Comparison of ENCODE assay signal across 10 mouse cellular contexts in genomic region chr13:58443787-58444186, GRCm38 (mm10). TPM values are rescaled to one million over a fixed set of nuclear protein-coding genes. Genes with fewer than 3 reads are reported as not detected.
DNase-seq lines count a peak whose midpoint lies in the region; ATAC-seq and TF ChIP-seq lines count a peak whose summit lies in the region.
"Had no signal": no experiment of that assay in that cellular context is flagged by ENCODE, and none has a peak within 500 bp of the region (broad histone marks: within the 10 kb centered on the region; RNA-seq: fewer than 3 reads in every experiment).

No protein-coding gene starts in this region.

- H3K9me3 ChIP-seq in midbrain, embryonic 15.5 days: no peaks in the 10 kb centered on the region
- no peaks in the 10 kb centered on the region for H3K9me3 ChIP-seq in midbrain, embryonic 11.5 days (ENCODE audit: control insufficient read depth, low read length)
- H3K9me3 ChIP-seq in liver, postnatal 0 days (ENCODE audit: low read length): no peaks in the 10 kb centered on the region
- H3K9me3 ChIP-seq in hindbrain, embryonic 14.5 days (ENCODE audit: control insufficient read depth, low read length): no peaks in the 10 kb centered on the region
- no peaks in the 10 kb centered on the region for H3K9me3 ChIP-seq in neural tube, embryonic 15.5 days (replicated peaks)

- H3K4me1 ChIP-seq in midbrain, embryonic 15.5 days: no peaks in the 10 kb centered on the region
- H3K4me1 ChIP-seq in midbrain, embryonic 11.5 days (ENCODE audit: control insufficient read depth, insufficient read depth, low read length): 0 out of 2 replicates have a peak, but pooled peaks cover 2% of the 10 kb centered on the region
- no peaks in the 10 kb centered on the region for H3K4me1 ChIP-seq in liver, postnatal 0 days (ENCODE audit: insufficient read depth)
- H3K4me1 ChIP-seq in spleen, adult 2 months (ENCODE audit: control insufficient read depth, insufficient read depth, insufficient read length): peaks cover 10% of the 10 kb centered on the region; the same call in 1 of the 2 replicates
- H3K4me1 ChIP-seq in hindbrain, embryonic 14.5 days (replicated peaks; ENCODE audit: control insufficient read depth, insufficient read depth, low read length): no peaks in the 10 kb centered on the region; the same call in 1 of the 2 replicates
- no peaks in the 10 kb centered on the region for H3K4me1 ChIP-seq in neural tube, embryonic 15.5 days

- no peak for TF ChIP-seq CTCF in liver, postnatal 0 days (IDR thresholded peaks at IDR 0.05; ENCODE audit: low read depth)
- TF ChIP-seq CTCF in spleen, adult 2 months (IDR thresholded peaks at IDR 0.05; ENCODE audit: extremely low read depth, insufficient read depth, insufficient read length, insufficient replicate concordance): no peak

- TF ChIP-seq EP300 in liver, postnatal 0 days (IDR thresholded peaks at IDR 0.05; ENCODE audit: low read depth): no peak

- no peaks in the 10 kb centered on the region for H3K36me3 ChIP-seq in midbrain, embryonic 15.5 days (replicated peaks)
- H3K36me3 ChIP-seq in midbrain, embryonic 11.5 days (ENCODE audit: control insufficient read depth, insufficient read depth, low read length): no peaks in the 10 kb centered on the region
- H3K36me3 ChIP-seq in liver, postnatal 0 days (replicated peaks; ENCODE audit: insufficient read depth, low read length): no peaks in the 10 kb centered on the region
- H3K36me3 ChIP-seq in spleen, adult 2 months (ENCODE audit: control insufficient read depth, insufficient read depth, low read length): no peaks in the 10 kb centered on the region
- no peaks in the 10 kb centered on the region for H3K36me3 ChIP-seq in hindbrain, embryonic 14.5 days (replicated peaks; ENCODE audit: control insufficient read depth, insufficient read depth)
- no peaks in the 10 kb centered on the region for H3K36me3 ChIP-seq in neural tube, embryonic 15.5 days

- ATAC-seq in midbrain, embryonic 15.5 days (replicated peaks): no peak
- ATAC-seq in midbrain, embryonic 11.5 days (ENCODE audit: low FRiP score): no peak
- ATAC-seq in liver, postnatal 0 days: no peak; the same call in 1 of the 2 replicates
- ATAC-seq in hindbrain, embryonic 14.5 days (ENCODE audit: low FRiP score): no peak
- no peak for ATAC-seq in neural tube, embryonic 15.5 days (ENCODE audit: low FRiP score)

- 0 out of 2 replicates have a peak overlapping the region, but pooled peaks have one; percentile 3 for H3K27ac ChIP-seq in midbrain, embryonic 15.5 days
- no peak overlapping the region for H3K27ac ChIP-seq in midbrain, embryonic 11.5 days (ENCODE audit: low read depth, low read length)
- H3K27ac ChIP-seq in liver, postnatal 0 days (ENCODE audit: low read depth): no peak overlapping the region
- no peak overlapping the region for H3K27ac ChIP-seq in spleen, adult 2 months (ENCODE audit: insufficient read depth, low read length)
- H3K27ac ChIP-seq in hindbrain, embryonic 14.5 days: no peak overlapping the region
- no peak overlapping the region for H3K27ac ChIP-seq in neural tube, embryonic 15.5 days (replicated peaks)

- no peak for TF ChIP-seq POLR2A in spleen, adult 2 months (IDR thresholded peaks at IDR 0.05; ENCODE audit: low read depth, low read length)

- WGBS in midbrain, embryonic 15.5 days: 70% methylated on average over 7 of the region's 7 CpGs
- 70% methylated on average over 7 of the region's 7 CpGs for WGBS in midbrain, embryonic 11.5 days
- 18% methylated on average over 7 of the region's 7 CpGs for WGBS in liver, postnatal 0 days (ENCODE audit: insufficient replicate concordance)
- WGBS in spleen, adult 2 months: 4% methylated on average over 7 of the region's 7 CpGs
- WGBS in hindbrain, embryonic 14.5 days: 70% methylated on average over 7 of the region's 7 CpGs
- 68% methylated on average over 7 of the region's 7 CpGs for WGBS in neural tube, embryonic 15.5 days

- H3K27me3 ChIP-seq in midbrain, embryonic 15.5 days (replicated peaks): no peaks in the 10 kb centered on the region
- no peaks in the 10 kb centered on the region for H3K27me3 ChIP-seq in midbrain, embryonic 11.5 days (ENCODE audit: control insufficient read depth, insufficient read depth, low read length)
- H3K27me3 ChIP-seq in liver, postnatal 0 days (ENCODE audit: insufficient read depth, low read length): no peaks in the 10 kb centered on the region; the same call in 1 of the 2 replicates
- no peaks in the 10 kb centered on the region for H3K27me3 ChIP-seq in spleen, adult 2 months (ENCODE audit: control insufficient read depth, insufficient read depth, low read length)
- no peaks in the 10 kb centered on the region for H3K27me3 ChIP-seq in hindbrain, embryonic 14.5 days (ENCODE audit: control insufficient read depth, insufficient read depth, low read length)
- no peaks in the 10 kb centered on the region for H3K27me3 ChIP-seq in neural tube, embryonic 15.5 days (replicated peaks)

- no peak overlapping the region for H3K4me2 ChIP-seq in midbrain, embryonic 15.5 days
- H3K4me2 ChIP-seq in midbrain, embryonic 11.5 days: no peak overlapping the region
- no peak overlapping the region for H3K4me2 ChIP-seq in liver, postnatal 0 days (ENCODE audit: low read depth, low read length)
- no peak overlapping the region for H3K4me2 ChIP-seq in hindbrain, embryonic 14.5 days (replicated peaks)
- H3K4me2 ChIP-seq in neural tube, embryonic 15.5 days: no peak overlapping the region

- no peak overlapping the region for H3K9ac ChIP-seq in midbrain, embryonic 15.5 days
- no peak overlapping the region for H3K9ac ChIP-seq in midbrain, embryonic 11.5 days (ENCODE audit: low read length)
- H3K9ac ChIP-seq in liver, postnatal 0 days (replicated peaks): no peak overlapping the region
- no peak overlapping the region for H3K9ac ChIP-seq in hindbrain, embryonic 14.5 days
- no peak overlapping the region for H3K9ac ChIP-seq in neural tube, embryonic 15.5 days (replicated peaks)

- H3K4me3 ChIP-seq in midbrain, embryonic 15.5 days: no peak overlapping the region
- H3K4me3 ChIP-seq in midbrain, embryonic 11.5 days (ENCODE audit: low read depth, low read length): no peak overlapping the region
- no peak overlapping the region for H3K4me3 ChIP-seq in liver, postnatal 0 days (ENCODE audit: low read depth, low read length)
- no peak overlapping the region; the same call in 1 of the 2 replicates for H3K4me3 ChIP-seq in spleen, adult 2 months (ENCODE audit: extremely low read depth, insufficient read depth, insufficient read length)
- H3K4me3 ChIP-seq in hindbrain, embryonic 14.5 days (replicated peaks; ENCODE audit: low read length): no peak overlapping the region
- H3K4me3 ChIP-seq in neural tube, embryonic 15.5 days (replicated peaks): no peak overlapping the region

- peak; percentile 6 for DNase-seq in adrenal gland, adult 2 months
- no peak for DNase-seq in adrenal gland, postnatal 14 days
- no peak for DNase-seq in midbrain, embryonic 11.5 days (ENCODE audit: low spot score, missing footprints)
- DNase-seq in liver, postnatal 0 days: peak; percentile 65
- peak; percentile 43 to 83 for DNase-seq in spleen, adult 2 months (ENCODE audit: low read depth in 1 of 2, low spot score in 2 of 2)
- DNase-seq in hindbrain, embryonic 14.5 days (ENCODE audit: low spot score): no peak
- DNase-seq: adrenal gland, postnatal 10 days; gastrocnemius, postnatal 25 days had no signal

RNA-seq across cellular contexts. Expression of gene Hnrnpk, which starts 40.6 kb away (rescaled TPM):
- total RNA-seq in adrenal gland, adult 2 months (2021): 1,000 to 10,000 TPM in 1 of 2 experiments, 100 to 1,000 TPM in 1; 778 to 1,173 TPM
- 178 and 197 TPM in 2 replicates for polyA plus RNA-seq in adrenal gland, adult 2 months (2012; rRNA removed)
- total RNA-seq in adrenal gland, postnatal 14 days (2021): 904 and 935 TPM in 2 replicates
- 1,347 and 1,359 TPM in 2 replicates for polyA plus RNA-seq in midbrain, embryonic 15.5 days (2015; fragmentation: Nextera tagmentation; extraction: Ambion mirVana)
- 2,649 and 2,712 TPM in 2 replicates for polyA plus RNA-seq in midbrain, embryonic 11.5 days (2014; fragmentation: Nextera tagmentation; extraction: Ambion mirVana)
- polyA plus RNA-seq in liver, postnatal 0 days (2015; fragmentation: Nextera tagmentation; extraction: Ambion mirVana): 332 and 351 TPM in 2 replicates
- polyA plus RNA-seq in spleen, adult 2 months (2012; rRNA removed): 163 and 210 TPM in 2 replicates
- 1,306 and 1,409 TPM in 2 replicates for polyA plus RNA-seq in hindbrain, embryonic 14.5 days (2014; fragmentation: Nextera tagmentation; extraction: Ambion mirVana)
- 1,138 and 1,207 TPM in 2 replicates for polyA plus RNA-seq in neural tube, embryonic 15.5 days (2015; fragmentation: Nextera tagmentation; extraction: Ambion mirVana)

RNA-seq across cellular contexts. Expression of gene Rmi1, which starts 41.7 kb away (rescaled TPM):
- 10 to 100 TPM; 18.5 to 19.3 TPM for total RNA-seq in adrenal gland, adult 2 months (2021)
- polyA plus RNA-seq in adrenal gland, adult 2 months (2012; rRNA removed): 15.3 and 18.2 TPM in 2 replicates
- 18.6 and 19.3 TPM in 2 replicates for total RNA-seq in adrenal gland, postnatal 14 days (2021)
- 20.8 and 22.2 TPM in 2 replicates for polyA plus RNA-seq in midbrain, embryonic 15.5 days (2015; fragmentation: Nextera tagmentation; extraction: Ambion mirVana)
- polyA plus RNA-seq in midbrain, embryonic 11.5 days (2014; fragmentation: Nextera tagmentation; extraction: Ambion mirVana): 34.1 and 36.6 TPM in 2 replicates
- 9.0 and 9.8 TPM in 2 replicates for polyA plus RNA-seq in liver, postnatal 0 days (2015; fragmentation: Nextera tagmentation; extraction: Ambion mirVana)
- polyA plus RNA-seq in spleen, adult 2 months (2012; rRNA removed): 9.4 and 10.9 TPM in 2 replicates
- polyA plus RNA-seq in hindbrain, embryonic 14.5 days (2014; fragmentation: Nextera tagmentation; extraction: Ambion mirVana): 24.3 and 24.9 TPM in 2 replicates
- 23.9 and 25.2 TPM in 2 replicates for polyA plus RNA-seq in neural tube, embryonic 15.5 days (2015; fragmentation: Nextera tagmentation; extraction: Ambion mirVana)

RNA-seq across cellular contexts. Expression of gene 2210016F16Rik, which starts 58.8 kb away (rescaled TPM):
- 10 to 100 TPM; 21.0 to 38.2 TPM for total RNA-seq in adrenal gland, adult 2 months (2021)
- 40.7 and 59.4 TPM in 2 replicates for polyA plus RNA-seq in adrenal gland, adult 2 months (2012; rRNA removed)
- total RNA-seq in adrenal gland, postnatal 14 days (2021): 25.4 and 26.2 TPM in 2 replicates
- polyA plus RNA-seq in midbrain, embryonic 15.5 days (2015; fragmentation: Nextera tagmentation; extraction: Ambion mirVana): 20.6 and 22.6 TPM in 2 replicates
- 31.1 and 34.9 TPM in 2 replicates for polyA plus RNA-seq in midbrain, embryonic 11.5 days (2014; fragmentation: Nextera tagmentation; extraction: Ambion mirVana)
- 15.4 and 16.6 TPM in 2 replicates for polyA plus RNA-seq in liver, postnatal 0 days (2015; fragmentation: Nextera tagmentation; extraction: Ambion mirVana)
- 14.4 and 23.1 TPM in 2 replicates for polyA plus RNA-seq in spleen, adult 2 months (2012; rRNA removed)
- polyA plus RNA-seq in hindbrain, embryonic 14.5 days (2014; fragmentation: Nextera tagmentation; extraction: Ambion mirVana): 25.6 and 26.3 TPM in 2 replicates
- 23.4 and 24.1 TPM in 2 replicates for polyA plus RNA-seq in neural tube, embryonic 15.5 days (2015; fragmentation: Nextera tagmentation; extraction: Ambion mirVana)

Comparison
In these comparisons a context has a peak if more than half of its experiments do, and no peak if none do; other contexts are left out.
1. DNase-seq: peak in adrenal gland, adult 2 months (single experiment), liver, postnatal 0 days (single experiment) and spleen, adult 2 months (2 of 2); none in adrenal gland, postnatal 14 days (single experiment), midbrain, embryonic 11.5 days (single experiment) and hindbrain, embryonic 14.5 days (single experiment).